Mouse (Mus musculus) kidney, adult 2 months (tissue): ENCODE measurements at regions not wholly inside any gene's neighbourhood (a gene's known extent, or its start where the extent isn't known, plus 50 kb on each side); places are given as distances from the start of the nearest gene placed in this dataset.

Source experiments
- DNase-seq: peaks from one replicate; pipeline ENCODE4 v3.0.0; 2021
- H3K27ac ChIP-seq: fragments of 200-500 bp; 2 replicates; pipeline ENCODE4 v1.5.1; 2012; ENCODE audit warnings: low read depth, low read length, control low read depth, inconsistent platforms; ENCODE audit not compliant: insufficient read depth
- H3K27me3 ChIP-seq: fragments of 200-500 bp; replicated peaks from 2 replicates; pipeline ENCODE4 v1.6.1; 2012; ENCODE audit warnings: mild to moderate bottlenecking, moderate library complexity, low read length, inconsistent platforms; ENCODE audit not compliant: control insufficient read depth, insufficient read depth
- H3K36me3 ChIP-seq: fragments of 200-500 bp; 2 replicates; pipeline ENCODE4 v1.6.1; 2012; ENCODE audit warnings: mild to moderate bottlenecking, moderate library complexity, low read length, inconsistent platforms; ENCODE audit not compliant: control insufficient read depth, insufficient read depth
- H3K4me1 ChIP-seq: fragments of 200-500 bp; 2 replicates; pipeline ENCODE4 v1.6.1; 2011; ENCODE audit warnings: low read length; ENCODE audit not compliant: control insufficient read depth, insufficient read depth
- H3K4me3 ChIP-seq: fragments of 200-500 bp; 2 replicates; pipeline ENCODE4 v1.5.1; 2011; ENCODE audit warnings: mild to moderate bottlenecking, low read depth, low read length, control low read depth; ENCODE audit not compliant: insufficient read depth
- CTCF ChIP-seq: fragments of 200-500 bp; conservative IDR thresholded peaks from 2 replicates; pipeline ENCODE4 v1.5.1; 2011; ENCODE audit warnings: low read depth, mild to moderate bottlenecking, control low read depth, low read length, moderate library complexity, mixed read lengths; ENCODE audit not compliant: insufficient read depth, insufficient read length
- POLR2A ChIP-seq: fragments of 200-500 bp; IDR thresholded peaks from one replicate; pipeline ENCODE4 v1.6.1; 2011; ENCODE audit warnings: low read depth, low read length, control low read depth
- WGBS: fragments of 180-500 bp; shearing (Covaris S2); methylation state at CpG from one replicate; pipeline ENCODE4 v1.1.7; 2018; 5-methylcytosine and 5-hydroxymethylcytosine counted together

DNA sequence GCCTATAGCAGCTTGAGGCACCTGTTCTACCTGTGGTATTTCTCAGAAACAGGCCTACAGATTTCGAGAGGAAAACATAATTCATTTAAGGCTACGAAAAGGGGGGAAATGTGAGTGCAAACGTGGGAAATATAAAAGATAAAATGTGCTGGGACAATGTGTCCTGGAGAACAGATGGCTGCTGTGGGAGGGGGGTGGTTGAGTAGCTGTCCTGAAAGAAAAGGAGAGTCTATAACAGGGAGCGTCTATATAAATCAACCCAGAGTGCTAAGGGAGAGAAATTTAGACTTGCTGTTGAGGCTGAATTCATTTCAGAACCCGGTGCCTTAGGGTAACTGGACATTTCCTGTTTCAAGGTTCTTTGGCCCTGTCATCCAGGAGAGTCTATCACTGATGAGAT is 625.5 kb upstream of the Pou3f3 start:
- 59% methylated on average over 5 of the region's 5 CpGs for WGBS
- Histone ChIP-seq H3K27me3 (no peaks in the 10 kb centered on the region), H3K4me1 (no peaks in the 10 kb centered on the region), H3K4me3 (no peak overlapping the region), H3K27ac (no peak overlapping the region), H3K36me3 (no peaks in the 10 kb centered on the region)
- TF ChIP-seq CTCF (no peak), POLR2A (no peak)
- DNase-seq: no peak

DNA sequence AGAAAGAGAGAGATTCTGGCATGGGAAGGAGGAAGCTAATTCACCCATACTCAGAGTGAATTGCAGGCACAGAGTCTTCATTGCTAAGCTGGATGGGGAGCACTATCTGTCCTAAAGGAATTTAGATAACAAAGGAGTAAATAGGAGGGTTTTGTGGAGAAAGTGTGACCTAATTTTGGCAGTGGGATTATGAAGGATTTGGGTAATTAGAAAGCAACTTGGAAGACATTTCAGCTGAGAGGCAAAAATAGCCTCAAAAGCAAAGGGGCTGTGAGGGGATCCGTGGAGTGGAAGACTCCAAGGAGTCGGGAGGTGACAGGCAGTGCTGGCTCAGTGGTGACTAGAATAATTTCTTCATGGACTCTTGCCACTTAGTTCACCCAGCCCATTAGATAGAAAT is 599.5 kb upstream of the Pou3f3 start:
- Histone ChIP-seq H3K27ac (no peak overlapping the region), H3K36me3 (no peaks in the 10 kb centered on the region), H3K4me3 (no peak overlapping the region), H3K4me1 (no peaks in the 10 kb centered on the region), H3K27me3 (no peaks in the 10 kb centered on the region)
- 58% methylated on average over 2 of the region's 2 CpGs for WGBS
- DNase-seq: no peak
- no peak for TF ChIP-seq POLR2A
- no peak for TF ChIP-seq CTCF

DNA sequence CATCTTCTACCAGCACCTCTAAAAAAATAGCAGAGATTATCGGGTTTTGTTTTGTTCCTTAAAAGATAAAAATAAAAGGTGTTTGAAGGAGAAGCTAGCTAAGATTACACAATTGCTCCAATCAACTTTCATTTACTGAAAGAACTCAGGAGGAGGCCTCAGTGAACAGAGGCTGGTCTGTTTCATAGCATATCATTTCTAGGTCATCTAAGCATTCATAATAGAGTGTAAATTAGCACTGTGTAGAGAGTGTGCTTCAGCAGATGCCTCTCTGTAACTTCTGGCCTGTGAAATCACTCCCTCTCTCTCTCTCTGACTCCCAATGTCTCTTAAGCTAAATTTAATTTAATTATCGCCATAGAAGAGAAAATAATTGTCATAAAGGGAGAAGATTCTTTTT is 597.0 kb upstream of the Pou3f3 start:
- no peaks in the 10 kb centered on the region for H3K36me3 ChIP-seq
- no peak overlapping the region for H3K27ac ChIP-seq
- no peak for DNase-seq
- no peak overlapping the region for H3K4me3 ChIP-seq
- WGBS: 90% methylated on average over 2 of the region's 2 CpGs
- H3K4me1 ChIP-seq: no peaks in the 10 kb centered on the region
- H3K27me3 ChIP-seq: no peaks in the 10 kb centered on the region
- TF ChIP-seq CTCF (no peak), POLR2A (no peak)

DNA sequence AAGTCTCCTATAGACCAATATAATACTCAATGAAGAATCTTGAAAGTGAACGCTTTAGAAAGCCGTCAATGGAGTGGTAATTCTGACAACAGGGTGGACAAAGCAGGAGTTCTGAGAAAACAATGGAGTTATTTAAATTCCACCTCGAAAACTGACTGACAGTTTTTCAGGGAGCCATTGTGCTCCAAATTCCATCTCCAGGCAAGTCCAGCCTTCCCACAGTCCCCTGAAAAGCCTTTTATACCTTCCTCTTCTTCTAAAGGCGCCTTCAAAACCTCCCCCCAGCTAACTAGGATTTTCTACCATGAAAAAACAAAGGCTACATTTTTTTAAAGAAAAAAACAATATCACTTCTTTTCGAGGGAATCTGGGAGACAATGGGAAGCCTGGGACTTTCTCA is 588.0 kb upstream of the Pou3f3 start:
- no peaks in the 10 kb centered on the region for H3K27me3 ChIP-seq

DNA sequence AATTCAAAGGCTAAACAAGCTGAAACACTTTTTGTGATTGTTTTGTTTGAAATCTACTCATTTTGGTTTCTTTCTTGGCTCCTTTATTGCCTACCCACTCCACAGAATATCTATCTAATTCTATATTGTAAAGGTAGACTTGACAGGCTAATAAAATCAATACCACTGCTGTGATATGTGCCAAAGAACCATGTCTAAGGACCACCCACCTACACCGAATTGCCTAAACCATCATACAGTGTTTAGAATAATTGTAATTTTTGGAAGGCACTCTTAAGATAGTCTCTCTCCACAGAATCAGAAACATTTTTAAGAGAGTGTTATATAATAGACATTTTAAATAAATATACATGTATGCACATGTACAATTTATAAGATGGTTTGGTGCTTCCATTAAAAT is 587.6 kb upstream of the Pou3f3 start:
- no peak overlapping the region for H3K4me3 ChIP-seq
- 98% methylated on average over 1 of the region's 1 CpGs for WGBS
- no peak overlapping the region for H3K27ac ChIP-seq
- no peaks in the 10 kb centered on the region for H3K27me3 ChIP-seq
- H3K36me3 ChIP-seq: no peaks in the 10 kb centered on the region
- TF ChIP-seq CTCF (no peak), POLR2A (no peak)
- no peaks in the 10 kb centered on the region for H3K4me1 ChIP-seq
- no peak for DNase-seq

More for the DNA sequence above, 588.0 kb upstream of the Pou3f3 start:
- TF ChIP-seq POLR2A (no peak), CTCF (no peak)
- Histone ChIP-seq H3K4me3 (no peak overlapping the region), H3K27ac (no peak overlapping the region), H3K36me3 (no peaks in the 10 kb centered on the region), H3K4me1 (no peaks in the 10 kb centered on the region)
- WGBS: 75% methylated on average over 5 of the region's 5 CpGs
- DNase-seq: no peak

DNA sequence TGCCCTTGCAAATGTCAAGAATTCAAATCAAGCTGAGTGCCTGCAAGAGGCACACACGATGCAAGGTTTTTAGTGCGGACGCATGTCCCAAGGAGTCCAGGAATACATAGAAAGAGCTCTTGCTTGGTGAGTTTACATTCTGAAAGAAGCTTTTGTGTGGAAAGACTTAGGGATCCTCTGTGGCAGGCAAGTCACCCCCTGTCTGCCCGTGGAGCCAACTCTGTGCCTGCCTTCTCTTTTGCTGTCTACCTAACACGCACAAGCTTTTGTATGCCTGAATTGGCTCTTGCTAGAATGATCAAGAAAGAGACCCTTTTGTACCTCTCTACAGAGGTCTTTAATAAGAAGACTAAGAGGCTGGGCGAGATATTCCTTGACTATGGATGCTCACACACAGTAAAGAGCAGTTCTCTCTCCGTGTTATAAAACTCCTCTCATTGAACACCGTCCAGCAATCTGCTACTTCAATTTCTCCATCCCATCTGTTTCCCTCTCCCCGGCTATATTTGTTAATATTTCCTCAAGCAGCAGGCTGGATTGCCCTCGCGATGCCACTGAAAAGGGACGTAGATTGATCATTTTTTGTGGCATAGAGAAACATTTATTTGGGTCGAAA is 543.3 kb upstream of the Pou3f3 start:
- WGBS: 86% methylated on average over 13 of the region's 13 CpGs
- TF ChIP-seq POLR2A (no peak), CTCF (no peak)
- Histone ChIP-seq H3K27me3 (no peaks in the 10 kb centered on the region), H3K36me3 (no peaks in the 10 kb centered on the region), H3K4me3 (no peak overlapping the region), H3K27ac (no peak overlapping the region), H3K4me1 (no peaks in the 10 kb centered on the region)
- DNase-seq: no peak

DNA sequence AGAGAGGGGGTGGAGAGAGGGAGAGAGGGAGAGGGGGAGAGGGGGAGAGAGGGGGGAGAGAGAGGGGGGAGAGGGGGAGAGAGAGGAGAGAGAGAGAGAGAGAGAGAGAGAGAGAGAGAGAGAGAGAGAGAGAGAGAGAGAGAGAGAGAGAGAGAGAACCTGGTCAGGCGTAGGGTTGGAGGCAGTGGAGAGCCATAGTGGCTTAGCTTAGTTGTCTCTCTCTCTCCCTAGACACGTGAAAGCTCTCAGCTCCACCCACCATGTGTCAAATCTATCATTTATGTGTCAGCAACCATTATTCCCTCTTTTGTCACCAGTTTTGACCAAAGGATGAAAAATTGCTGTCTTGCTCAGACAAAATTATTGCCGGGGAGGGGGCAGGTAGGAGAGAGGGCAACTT is 542.7 kb upstream of the Pou3f3 start:
- Histone ChIP-seq H3K4me3 (no peak overlapping the region), H3K27me3 (no peaks in the 10 kb centered on the region), H3K27ac (no peak overlapping the region), H3K4me1 (no peaks in the 10 kb centered on the region), H3K36me3 (no peaks in the 10 kb centered on the region)
- WGBS: 75% methylated on average over 3 of the region's 3 CpGs
- no peak for TF ChIP-seq CTCF
- TF ChIP-seq POLR2A: no peak
- DNase-seq: no peak
